Mouse (Mus musculus) liver (tissue): ENCODE measurements at regions not wholly inside any gene's neighbourhood (a gene's known extent, or its start where the extent isn't known, plus 50 kb on each side); places are given as distances from the start of the nearest gene placed in this dataset.
"Not testable (repeated sequence)": the region's sequence is repeated elsewhere in the genome, so short reads cannot be mapped to it uniquely, and the experiment has no call there.

Experiments used
- DNase-seq: peaks from one replicate; pipeline ENCODE4 v3.0.0-alpha.2; 2020; ENCODE audit warnings: mixed read lengths

- no peak for DNase-seq
These were observed 76.3 kb downstream of the Gm5447 start for GRCm38 (mm10) chr13:31050160-31050788.

GRCm38 (mm10) chr13:31051586-31051985 is 77.6 kb downstream of the Gm5447 start:
- not testable (repeated sequence) for DNase-seq

DNA sequence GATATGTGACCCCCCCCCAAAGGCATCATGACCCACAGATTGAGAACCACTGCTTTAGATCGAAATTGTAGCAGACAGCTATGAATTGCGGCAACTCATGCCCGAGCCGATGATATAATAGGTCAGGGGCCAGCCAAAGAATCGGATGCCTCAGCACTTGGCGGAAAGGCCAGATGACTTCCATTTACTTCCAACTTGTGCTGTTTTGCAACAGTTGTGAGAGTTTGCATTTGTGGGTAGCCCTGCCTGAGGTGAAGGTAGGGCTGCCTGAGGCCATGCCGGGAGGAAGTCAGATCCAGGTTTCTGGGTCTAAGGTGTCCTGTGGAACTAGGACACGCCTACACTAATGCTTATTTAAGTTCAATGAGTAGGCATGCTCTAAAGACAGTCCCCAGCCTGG is 80.4 kb downstream of the Gm5447 start:
- no peak for DNase-seq

DNA sequence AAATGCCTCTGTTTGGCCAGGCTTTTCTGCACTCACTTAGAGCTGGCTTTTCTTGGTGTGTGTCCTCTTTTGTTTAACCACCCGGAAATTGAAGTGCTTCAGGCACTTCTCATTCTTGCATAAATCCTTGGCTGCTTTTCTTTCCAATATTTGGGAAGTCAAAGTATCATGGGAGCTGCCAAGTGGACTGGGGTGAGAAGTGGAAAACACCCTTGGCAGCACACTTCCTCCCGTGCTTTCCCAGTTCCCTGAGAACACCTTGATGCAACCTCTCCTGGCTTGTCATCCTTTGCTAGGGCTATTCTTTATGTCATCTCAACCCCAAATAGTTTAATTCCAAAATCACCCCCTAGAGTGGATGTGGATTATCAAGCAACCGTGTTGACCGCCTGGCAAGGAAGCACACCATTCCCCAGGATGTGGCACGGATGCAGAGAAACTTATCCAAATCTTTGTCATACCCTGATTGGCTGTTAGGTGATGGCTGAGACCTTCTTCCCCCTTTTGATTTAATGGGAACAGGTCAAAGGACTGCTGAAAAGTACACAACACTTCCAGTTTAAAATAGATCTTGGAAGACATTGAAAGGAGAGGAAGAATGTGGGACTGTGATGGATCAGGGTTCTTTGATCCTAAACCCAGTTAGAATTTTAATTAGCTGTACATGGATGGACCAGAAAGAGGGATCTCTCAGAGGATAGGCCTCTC is 81.5 kb downstream of the Gm5447 start:
- no peak for DNase-seq

DNA sequence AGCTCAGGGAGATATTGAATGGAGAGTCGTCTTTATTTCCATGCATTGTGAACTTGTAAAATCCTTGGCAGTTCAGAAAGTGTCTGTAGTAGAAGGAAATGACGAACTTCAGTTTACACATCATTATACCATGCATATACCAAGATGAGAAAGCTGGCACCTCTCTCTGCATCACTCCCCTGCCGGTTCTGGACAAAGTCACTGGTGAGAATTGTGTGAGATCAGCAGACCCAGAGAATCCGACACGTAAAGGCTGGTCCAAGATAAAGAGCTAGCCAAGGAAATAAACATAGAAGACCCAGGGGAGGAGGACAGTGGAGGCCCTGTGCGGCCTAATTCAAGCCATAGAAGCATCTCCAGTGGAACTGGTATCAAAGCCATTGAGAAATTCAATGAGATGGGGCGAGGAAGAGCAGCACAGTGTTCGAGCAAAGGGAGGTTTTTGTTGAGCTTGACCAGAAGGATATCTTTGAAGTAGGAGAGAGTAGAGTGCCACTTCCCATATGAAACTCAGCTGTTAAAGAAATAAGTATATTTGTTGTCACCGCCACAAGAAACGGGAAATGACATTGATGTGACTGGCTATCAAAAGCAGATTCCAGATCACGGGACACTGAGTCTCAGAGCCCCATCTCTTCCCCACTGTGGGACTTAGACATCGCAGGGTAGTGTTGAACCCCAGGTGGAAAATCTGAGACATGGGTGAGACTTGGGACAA is 82.3 kb downstream of the Gm5447 start:
- DNase-seq, result no peak

GRCm38 (mm10) chr13:31060916-31061431 is 87.0 kb downstream of the Gm5447 start:
- no peak for DNase-seq

DNA sequence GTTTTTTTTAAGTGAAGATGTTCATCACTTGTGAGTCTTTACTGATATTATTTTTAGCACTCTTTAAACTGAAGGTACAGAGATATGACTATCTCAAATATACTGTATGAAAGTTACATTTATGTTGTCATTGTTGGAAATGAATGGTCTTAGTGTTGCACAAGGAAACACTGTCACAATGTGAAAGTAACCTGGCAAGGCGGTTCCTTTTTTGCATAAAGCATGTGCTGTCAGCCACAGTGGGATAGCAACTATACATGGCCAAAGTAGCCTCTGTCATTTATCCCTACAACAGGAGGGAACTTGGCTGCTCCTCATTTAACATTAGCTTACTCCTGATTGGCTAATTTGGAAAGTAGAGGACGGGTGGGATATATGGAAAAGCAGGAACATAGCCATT is 94.3 kb downstream of the Gm5447 start:
- no peak for DNase-seq

GRCm38 (mm10) chr13:31076541-31076940 is 102.5 kb downstream of the Gm5447 start:
- no peak for DNase-seq

DNA sequence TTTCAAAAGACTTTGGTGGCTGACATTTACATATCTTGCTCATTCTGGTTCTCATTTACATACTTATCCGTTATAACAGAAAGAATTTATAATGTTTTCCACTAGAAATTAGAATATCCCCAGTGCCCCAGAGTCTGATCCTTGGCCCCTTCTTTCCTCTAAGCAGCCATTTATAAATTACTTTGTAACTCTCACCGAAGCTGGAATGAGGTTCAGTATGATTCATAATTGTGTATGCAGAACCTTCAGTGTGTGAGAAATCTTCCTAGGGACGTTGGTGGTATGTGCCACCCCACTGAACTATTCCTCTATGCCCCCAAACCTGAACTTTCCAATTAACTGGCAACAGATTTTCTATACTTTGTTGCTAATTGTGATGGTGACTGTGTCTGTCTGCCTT is 104.7 kb downstream of the Gm5447 start:
- DNase-seq, result no peak

DNA sequence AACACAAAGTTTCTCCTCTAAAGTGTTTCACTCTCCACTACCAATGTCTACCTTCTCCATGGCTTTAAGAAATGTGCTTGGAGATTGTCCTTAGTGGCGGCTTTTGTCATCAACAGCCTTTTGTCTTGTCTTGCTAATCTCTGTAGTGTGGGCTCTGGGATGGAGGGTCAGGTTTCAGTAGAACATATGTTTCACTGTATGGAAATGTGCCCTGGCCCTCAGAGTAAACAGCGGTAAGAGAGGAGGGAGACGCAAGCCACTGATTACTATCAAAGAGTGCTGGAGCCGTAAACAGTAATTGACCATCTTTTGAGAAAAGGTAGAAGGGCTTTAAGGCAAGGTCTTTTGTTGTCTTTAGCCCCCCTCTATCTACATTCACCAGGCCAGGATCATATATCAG is 106.2 kb downstream of the Gm5447 start:
- no peak for DNase-seq

GRCm38 (mm10) chr13:31082448-31083140 is 108.6 kb downstream of the Gm5447 start:
- DNase-seq, result peak; percentile 36

GRCm38 (mm10) chr13:31101051-31101450 is 127.0 kb downstream of the Gm5447 start:
- DNase-seq, result no peak

DNA sequence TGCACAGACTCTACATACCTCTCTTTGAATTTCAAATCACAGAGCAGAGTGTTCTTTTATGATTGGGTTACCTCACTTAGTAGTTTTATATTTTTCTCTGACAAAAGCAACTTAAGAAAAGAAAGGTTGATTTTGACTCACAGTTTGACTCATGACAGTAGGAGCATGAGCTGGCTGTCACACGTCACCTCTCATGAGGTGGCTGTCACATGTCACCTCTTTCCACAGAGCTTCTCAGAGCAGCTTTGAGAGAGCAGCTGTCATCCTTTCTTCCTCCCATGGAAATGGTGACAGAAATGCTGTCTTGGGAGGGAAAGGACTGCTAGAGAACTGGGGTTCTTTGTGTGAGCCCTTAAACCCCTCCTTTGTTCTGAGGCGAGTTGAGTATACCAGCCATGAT is 133.4 kb downstream of the Gm5447 start:
- no peak for DNase-seq

DNA sequence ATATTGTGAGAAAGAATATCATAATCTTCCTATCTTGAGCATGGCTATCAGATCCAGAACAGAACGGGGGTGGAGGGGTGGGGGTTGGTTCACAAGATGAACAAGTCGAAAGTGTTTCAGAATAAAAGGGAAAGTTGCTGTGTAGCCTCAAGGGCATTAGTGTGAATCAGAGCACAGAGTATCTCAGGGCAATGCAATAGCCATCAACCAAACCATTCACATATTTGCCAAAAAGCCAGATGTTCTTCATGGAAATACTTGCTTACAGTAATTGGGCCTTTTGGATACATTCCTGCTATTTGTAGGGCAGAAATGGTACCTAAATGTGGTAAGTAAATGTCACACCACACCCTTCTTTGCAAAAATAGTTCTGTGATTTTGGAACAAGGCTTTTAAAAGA is 135.2 kb downstream of the Gm5447 start:
- no peak for DNase-seq

DNA sequence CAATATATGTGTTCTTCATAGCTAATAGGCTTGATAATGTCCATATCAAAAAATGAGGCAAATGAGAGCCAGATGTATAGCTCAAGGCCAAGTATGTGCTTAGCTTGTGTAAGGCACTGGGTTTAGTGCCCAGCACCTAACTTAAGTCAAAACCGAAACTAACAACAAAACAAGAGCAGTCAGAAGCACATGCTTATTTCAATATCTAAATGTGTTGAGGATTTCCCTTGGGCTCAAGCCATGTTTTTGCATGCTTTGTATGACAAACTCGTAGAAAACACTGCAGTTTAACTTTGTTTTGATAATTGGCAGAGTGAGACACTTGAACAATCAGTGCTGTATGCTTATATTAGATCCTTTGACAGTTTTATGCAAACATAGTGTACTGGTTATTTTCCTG is 148.7 kb downstream of the Gm5447 start:
- no peak for DNase-seq

- no peak for DNase-seq
These were observed 150.7 kb downstream of the Gm5447 start for GRCm38 (mm10) chr13:31124547-31125216.

DNA sequence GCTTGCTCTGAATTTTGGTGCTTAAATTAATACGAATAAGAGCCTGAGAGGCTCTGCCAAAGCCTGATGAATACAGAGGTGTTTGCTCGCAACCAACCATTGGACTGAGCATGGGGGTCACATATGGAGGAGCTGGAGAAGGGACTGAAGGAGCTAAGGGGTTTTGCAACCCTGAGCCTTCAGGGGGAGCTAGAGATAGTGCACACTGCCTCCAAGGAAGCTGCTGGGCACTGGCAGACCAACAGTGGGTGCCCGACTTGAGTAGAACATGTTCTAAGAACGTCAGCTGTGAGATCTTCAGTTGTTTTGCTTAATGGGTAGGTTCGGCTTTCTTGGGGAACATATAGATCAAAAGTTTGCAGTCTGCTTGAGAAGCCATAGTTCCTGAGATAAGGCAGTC is 158.5 kb downstream of the Gm5447 start:
- DNase-seq, result no peak

- DNase-seq, result no peak
These were observed 165.7 kb downstream of the Gm5447 start for GRCm38 (mm10) chr13:31139686-31140085.

DNA sequence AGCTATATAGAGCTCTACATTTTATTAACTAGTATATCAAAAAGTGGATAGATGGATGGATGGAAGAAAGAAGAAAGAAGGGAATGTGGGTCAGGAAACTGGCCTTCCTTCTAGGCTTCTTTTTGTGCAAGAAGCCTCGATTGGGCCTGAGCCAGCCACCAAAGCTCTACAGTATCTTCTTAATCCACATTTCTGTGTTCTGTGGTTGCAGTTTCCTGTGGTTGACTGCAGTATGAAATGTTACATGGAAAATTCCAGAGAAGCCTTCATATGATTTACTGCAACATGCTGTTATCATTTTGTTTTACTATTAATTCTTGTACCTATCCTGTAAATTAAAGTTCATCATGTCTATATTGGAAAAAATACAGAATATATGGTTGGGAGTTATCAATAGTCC is 173.3 kb downstream of the Gm5447 start:
- no peak for DNase-seq

DNA sequence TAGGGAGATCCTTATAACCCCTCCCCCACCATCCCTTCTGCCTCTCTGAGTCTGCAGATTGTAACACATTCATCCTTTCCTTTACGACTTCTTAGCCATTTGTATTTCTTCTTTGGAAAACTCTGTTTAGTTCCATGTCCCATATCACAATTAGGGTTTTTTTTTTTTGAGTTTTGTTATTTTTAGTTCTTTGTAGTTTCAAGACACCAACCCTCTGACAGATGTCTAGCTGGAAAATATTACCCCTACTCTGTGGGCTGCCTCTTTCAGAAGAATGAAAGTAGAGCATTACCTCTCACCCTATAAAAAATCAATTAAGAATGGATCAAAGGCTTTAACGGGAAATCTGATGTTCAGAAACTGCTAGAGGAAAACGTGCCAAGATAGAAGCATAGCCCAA is 180.1 kb downstream of the Gm5447 start:
- DNase-seq, result no peak

DNA sequence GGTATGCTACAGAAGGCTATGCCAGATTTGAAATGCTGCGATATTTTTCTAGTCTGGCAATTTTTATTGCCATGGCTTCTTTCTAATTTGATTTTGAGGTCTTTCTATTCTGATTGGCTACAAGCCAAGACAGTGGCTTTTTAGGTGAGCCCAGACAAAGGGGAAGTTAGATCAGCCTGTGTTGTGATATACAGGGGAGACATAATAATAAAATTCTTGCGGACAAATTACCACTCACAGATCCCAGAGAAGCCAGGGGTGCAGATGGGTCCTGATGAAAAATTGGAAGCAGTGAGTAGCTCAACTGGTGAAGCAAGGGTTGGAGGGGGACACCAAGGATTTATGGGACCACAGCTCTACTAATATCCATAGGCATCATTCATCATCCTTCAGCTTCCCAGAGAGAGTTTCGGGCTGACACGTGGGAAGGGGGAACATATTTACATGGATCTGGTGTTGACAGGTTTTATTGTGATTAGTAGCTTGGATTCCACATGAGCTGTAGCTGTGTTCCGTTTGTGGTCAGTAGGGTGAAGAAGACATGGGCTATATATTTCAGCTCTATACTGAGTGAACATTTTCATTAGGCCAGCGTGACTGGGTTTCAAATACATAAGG is 190.0 kb downstream of the Gm5447 start:
- no peak for DNase-seq

GRCm38 (mm10) chr13:31166286-31166685 is 192.3 kb downstream of the Gm5447 start:
- no peak for DNase-seq
